Comparison of ENCODE assay signal across 7 mouse cellular contexts in genomic region chr10:75396966-75397365, GRCm38 (mm10). TPM values are rescaled to one million over a fixed set of nuclear protein-coding genes. Genes with fewer than 3 reads are reported as not detected.
DNase-seq lines count a peak whose midpoint lies in the region; ATAC-seq and TF ChIP-seq lines count a peak whose summit lies in the region.

No protein-coding gene starts in this region.

- H3K4me3 ChIP-seq in neural tube, embryonic 13.5 days: no peak overlapping the region
- H3K4me3 ChIP-seq in myocyte: no peak overlapping the region

- no peaks in the 10 kb centered on the region for H3K27me3 ChIP-seq in neural tube, embryonic 13.5 days
- H3K27me3 ChIP-seq in myocyte (ENCODE audit: control insufficient read depth, insufficient read depth, insufficient read length): no peaks in the 10 kb centered on the region

- no peak overlapping the region for H3K27ac ChIP-seq in neural tube, embryonic 13.5 days (replicated peaks)

- WGBS in neural tube, embryonic 13.5 days: 50% methylated on average over 14 of the region's 14 CpGs

- no peaks in the 10 kb centered on the region for H3K36me3 ChIP-seq in neural tube, embryonic 13.5 days
- no peaks in the 10 kb centered on the region for H3K36me3 ChIP-seq in myocyte (ENCODE audit: control insufficient read depth, insufficient read depth)

- H3K4me2 ChIP-seq in neural tube, embryonic 13.5 days: no peak overlapping the region
- H3K4me2 ChIP-seq in myocyte (ENCODE audit: low read depth): no peak overlapping the region

- no peak overlapping the region for H3ac ChIP-seq in myocyte (ENCODE audit: control insufficient read depth, insufficient read length)

- H3K9ac ChIP-seq in neural tube, embryonic 13.5 days: no peak overlapping the region

- DNase-seq in neural tube, embryonic 10.5 days (ENCODE audit: extremely low spot score, low spot score): no peak
- DNase-seq in c-Kit-positive CD71-negative TER-119-negative erythroid progenitor cells, embryonic 14.5 days (ENCODE audit: low read depth): peak; percentile 32
- peak; percentile 44 to 76 for DNase-seq in heart, adult 18-20 months
- peak; percentile 71 to 76 for DNase-seq in kidney, postnatal 25 days
- DNase-seq in spleen, postnatal 4 days (ENCODE audit: low spot score in 2 of 2): no peak

- H3K4me1 ChIP-seq in neural tube, embryonic 13.5 days (replicated peaks): 0 out of 2 replicates have a peak, but pooled peaks cover 10% of the 10 kb centered on the region

- 0 out of 2 replicates have a peak, but pooled peaks have one; percentile 43 for ATAC-seq in neural tube, embryonic 13.5 days (ENCODE audit: low read depth)

- TF ChIP-seq POLR2A in myocyte (IDR thresholded peaks at IDR 0.05; ENCODE audit: insufficient read length, low read depth): no peak

- no peaks in the 10 kb centered on the region for H3K9me3 ChIP-seq in neural tube, embryonic 13.5 days

- H3K79me2 ChIP-seq in myocyte (ENCODE audit: control insufficient read depth, insufficient read depth): no peaks in the 10 kb centered on the region

TF ChIP-seq in myocyte, 11 proteins besides CTCF, POLR2A, EP300 and RAD21:
- TF ChIP-seq MYOD1 (IDR thresholded peaks at IDR 0.05; ENCODE audit: control insufficient read depth in 1 of 3, insufficient read length in 2 of 3, low read depth in 2 of 3): peak in 2 of 3 experiments; percentile 42 to 87
- no peak for TF ChIP-seq POLR2AphosphoS2 (IDR thresholded peaks at IDR 0.05; ENCODE audit: insufficient read length, low read depth)
- no peak for TF ChIP-seq TCF12 (IDR thresholded peaks at IDR 0.05; ENCODE audit: insufficient read depth, poor library complexity, severe bottlenecking)
- peak in 1 of 3 experiments; percentile 37 for TF ChIP-seq MYOG (IDR thresholded peaks at IDR 0.05; ENCODE audit: control insufficient read depth in 1 of 3, insufficient read depth in 1 of 3, insufficient read length in 2 of 3, low read depth in 2 of 3)
- no peak for TF ChIP-seq TCF3 (IDR thresholded peaks at IDR 0.05; ENCODE audit: insufficient read length, low read depth)
- no peak for TF ChIP-seq REST (IDR thresholded peaks at IDR 0.05; ENCODE audit: insufficient read depth, insufficient read length)
- no peak for TF ChIP-seq USF1 (IDR thresholded peaks at IDR 0.05; ENCODE audit: low read depth)
- no peak for TF ChIP-seq MAX (IDR thresholded peaks at IDR 0.05; ENCODE audit: low read depth)
- TF ChIP-seq SRF (IDR thresholded peaks at IDR 0.05; ENCODE audit: control insufficient read depth, insufficient read length, low read depth): no peak
- no peak for TF ChIP-seq CEBPB (IDR thresholded peaks at IDR 0.05; ENCODE audit: insufficient read depth, poor library complexity, severe bottlenecking)
- no peak for TF ChIP-seq E2F4 (IDR thresholded peaks at IDR 0.05; ENCODE audit: insufficient read depth)

RNA-seq across cellular contexts. Expression of gene Upb1, which starts 3.9 kb away (rescaled TPM):
- not detected in 2 replicates for polyA plus RNA-seq in neural tube, embryonic 13.5 days (2015; fragmentation: Nextera tagmentation; extraction: Ambion mirVana)
- under 1 TPM; 0.25 to 0.64 TPM for total RNA-seq in heart, adult 18-20 months (2021)
- polyA plus RNA-seq in myocyte (2012; fragmentation: generic; extraction: Trizol): 0.04 TPM

Comparison
In these comparisons a context has a peak if more than half of its experiments do, and no peak if none do; other contexts are left out.
1. DNase-seq: peak in c-Kit-positive CD71-negative TER-119-negative erythroid progenitor cells, embryonic 14.5 days (single experiment), heart, adult 18-20 months (2 of 2) and kidney, postnatal 25 days (2 of 2); none in neural tube, embryonic 10.5 days (single experiment) and spleen, postnatal 4 days (0 of 2).